Mouse (Mus musculus): ENCODE measurements around the gene Gli2. TPM values are rescaled to one million over a fixed set of nuclear protein-coding genes. Genes with fewer than 3 reads are reported as not detected.

Gene Gli2
- polyA plus RNA-seq, 1 experiment from 2014 or later = 1.7 TPM

DNA sequence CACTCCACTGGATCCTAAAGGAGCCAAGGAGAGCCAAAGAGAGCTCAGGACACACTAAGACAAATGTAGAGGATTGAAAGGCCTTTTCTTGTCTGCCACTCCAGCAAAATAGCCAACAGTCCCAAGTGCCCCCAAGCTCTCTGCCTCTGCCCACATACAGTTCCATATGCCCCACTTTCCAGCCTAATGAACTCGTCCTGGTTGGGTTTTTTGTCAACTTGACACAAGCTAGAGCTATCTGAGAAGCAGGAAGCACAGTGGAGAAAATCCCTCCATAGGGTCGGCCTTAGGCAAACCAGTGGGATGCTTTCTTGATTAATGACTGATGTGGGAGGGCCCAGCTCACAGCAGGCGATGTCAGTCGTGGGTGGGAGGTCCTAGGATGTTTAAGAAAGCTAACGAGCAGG lies 70.6 kb downstream of the Gli2 start:
- no peak overlapping the region for H3K4me3 ChIP-seq
- peaks cover 60% of the 10 kb centered on the region for H3K4me1 ChIP-seq (replicated peaks)
- WGBS = 2% methylated on average over 5 of the region's 5 CpGs
- H3K27ac ChIP-seq = peak overlapping the region; percentile 78
- no peaks in the 10 kb centered on the region for H3K36me3 ChIP-seq
- H3K27me3 ChIP-seq = 0 out of 2 replicates have a peak, but pooled peaks cover 2% of the 10 kb centered on the region
- H3K4me2 ChIP-seq = no peak overlapping the region
- peak; percentile 25 for ATAC-seq (ENCODE audit: low FRiP score)
- H3K9ac ChIP-seq = no peak overlapping the region
- no peaks in the 10 kb centered on the region for H3K9me3 ChIP-seq

DNA sequence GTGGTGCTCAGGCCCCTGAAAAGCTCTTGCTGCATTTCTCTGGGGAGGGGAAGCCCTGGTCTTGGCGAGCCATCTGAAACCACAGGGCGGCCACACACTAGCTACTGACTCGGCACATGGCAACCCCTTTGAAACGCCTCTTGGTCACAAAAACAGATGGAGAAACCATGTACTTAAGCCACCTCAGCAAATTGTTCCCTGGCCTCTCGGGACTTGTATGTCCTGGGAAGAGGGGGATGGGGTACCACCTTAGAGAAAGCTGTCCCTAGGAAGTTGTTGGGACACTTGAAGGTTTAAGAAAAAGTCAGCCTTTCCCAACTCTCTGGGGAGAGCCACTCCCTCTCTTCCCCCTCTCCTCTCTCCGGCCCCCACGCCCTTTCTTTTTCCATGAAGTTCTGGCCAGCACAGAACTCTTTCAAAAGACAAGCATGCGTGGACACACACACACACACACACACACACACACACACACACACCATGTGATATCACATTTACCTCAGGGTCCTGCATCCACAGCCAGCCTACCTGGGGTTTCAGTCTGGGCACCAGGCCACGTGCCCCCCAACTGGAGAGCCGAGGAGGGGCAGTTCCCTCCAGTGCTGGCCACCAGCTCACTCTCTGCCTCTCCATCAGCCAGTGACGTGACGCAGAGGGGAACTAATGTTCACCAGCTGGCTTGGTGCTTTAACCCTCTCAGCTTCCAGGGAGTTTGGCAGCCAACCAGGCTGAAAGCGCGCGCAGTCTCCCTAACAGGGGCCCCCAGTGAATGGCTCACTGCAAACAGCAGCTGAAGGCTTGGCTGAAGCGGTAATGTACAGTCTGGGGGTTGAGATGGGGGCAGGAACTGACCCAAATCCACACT lies 71.2 kb downstream of the Gli2 start:
- H3K9me3 ChIP-seq = no peaks in the 10 kb centered on the region

DNA sequence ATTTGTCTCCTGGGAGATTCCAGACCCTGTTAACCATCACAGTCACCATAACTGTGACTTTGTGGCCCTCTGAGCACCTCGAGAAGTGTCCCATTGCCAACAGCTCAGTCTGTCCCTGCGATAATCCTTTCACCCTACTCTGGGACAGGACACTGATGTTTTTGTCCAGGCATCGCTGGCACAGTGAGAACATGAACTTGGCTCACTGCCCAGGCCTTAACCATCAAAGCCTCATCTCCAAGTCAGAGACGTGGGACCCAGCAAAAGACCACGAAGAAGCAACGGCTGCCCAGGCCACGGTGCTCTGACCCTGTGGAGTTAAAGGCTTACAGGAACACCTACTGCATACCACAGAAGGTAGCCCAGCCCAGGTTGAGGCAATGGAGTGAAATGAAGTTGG lies 72.8 kb downstream of the Gli2 start:
- H3K9ac ChIP-seq = no peak overlapping the region
- WGBS = 45% methylated on average over 7 of the region's 7 CpGs
- H3K27me3 ChIP-seq = 0 out of 2 replicates have a peak, but pooled peaks cover 2% of the 10 kb centered on the region
- no peak overlapping the region for H3K4me3 ChIP-seq
- ATAC-seq (ENCODE audit: low FRiP score) = no peak
- H3K36me3 ChIP-seq = no peaks in the 10 kb centered on the region
- H3K4me1 ChIP-seq (replicated peaks) = peaks cover 58% of the 10 kb centered on the region
- no peak overlapping the region for H3K4me2 ChIP-seq
- H3K9me3 ChIP-seq = no peaks in the 10 kb centered on the region
- no peak overlapping the region for H3K27ac ChIP-seq

More for the DNA sequence above, 71.2 kb downstream of the Gli2 start:
- H3K9ac ChIP-seq = no peak overlapping the region
- H3K36me3 ChIP-seq = no peaks in the 10 kb centered on the region
- H3K4me3 ChIP-seq = no peak overlapping the region
- peak overlapping the region; percentile 78 for H3K27ac ChIP-seq
- peaks cover 55% of the 10 kb centered on the region for H3K4me1 ChIP-seq (replicated peaks)
- peak; percentile 87 for ATAC-seq (ENCODE audit: low FRiP score)
- H3K4me2 ChIP-seq = no peak overlapping the region; the same call in 1 of the 2 replicates
- 16% methylated on average over 16 of the region's 16 CpGs for WGBS
- H3K27me3 ChIP-seq = 0 out of 2 replicates have a peak, but pooled peaks cover 2% of the 10 kb centered on the region

DNA sequence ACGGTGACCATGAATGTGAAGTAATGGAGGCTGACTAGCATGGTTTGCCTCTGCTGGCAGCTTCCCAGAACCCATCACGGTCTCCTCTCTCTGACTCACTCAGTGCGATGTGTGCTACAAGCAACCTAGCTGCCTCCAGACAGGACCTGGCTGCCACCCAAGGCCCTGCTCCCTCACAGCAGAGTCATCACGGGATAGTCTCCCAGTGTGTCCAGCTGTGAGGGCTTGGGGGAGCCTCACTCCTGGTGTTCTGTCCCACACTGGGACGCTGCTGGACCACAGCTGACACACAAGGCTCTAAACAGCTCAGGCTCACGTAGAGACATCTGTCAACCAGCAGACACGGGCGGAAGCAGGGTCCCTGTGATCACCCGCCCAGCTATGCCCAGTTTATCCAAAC lies 76.8 kb downstream of the Gli2 start:
- H3K9me3 ChIP-seq = no peaks in the 10 kb centered on the region; the same call in 1 of the 2 replicates
- no peak overlapping the region for H3K9ac ChIP-seq
- no peak overlapping the region for H3K4me3 ChIP-seq
- H3K36me3 ChIP-seq = no peaks in the 10 kb centered on the region
- H3K4me1 ChIP-seq (replicated peaks) = peaks cover 28% of the 10 kb centered on the region
- H3K27ac ChIP-seq = no peak overlapping the region
- H3K4me2 ChIP-seq = no peak overlapping the region
- no peaks in the 10 kb centered on the region for H3K27me3 ChIP-seq
- WGBS = 59% methylated on average over 9 of the region's 9 CpGs
- no peak; the same call in 1 of the 2 replicates for ATAC-seq (ENCODE audit: low FRiP score)

DNA sequence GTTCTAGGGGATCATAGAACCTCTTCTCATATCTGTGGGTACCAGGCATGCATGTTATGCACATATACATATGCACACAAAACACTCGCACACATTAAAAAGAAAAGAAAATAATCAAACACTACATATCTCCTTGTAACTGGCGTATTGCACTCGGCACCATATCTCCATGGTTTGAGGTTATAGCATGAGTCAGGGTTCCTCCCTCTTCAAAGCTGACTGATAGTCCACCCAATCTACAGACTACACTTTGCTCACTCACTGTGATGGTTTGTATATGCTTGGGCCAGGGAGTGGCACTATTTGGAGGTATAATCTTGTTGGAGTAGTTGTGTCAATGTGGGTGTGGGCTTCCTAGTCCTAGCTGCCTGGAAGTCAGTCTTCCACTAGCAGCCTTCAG lies 78.0 kb downstream of the Gli2 start:
- 95% methylated on average over 3 of the region's 3 CpGs for WGBS

DNA sequence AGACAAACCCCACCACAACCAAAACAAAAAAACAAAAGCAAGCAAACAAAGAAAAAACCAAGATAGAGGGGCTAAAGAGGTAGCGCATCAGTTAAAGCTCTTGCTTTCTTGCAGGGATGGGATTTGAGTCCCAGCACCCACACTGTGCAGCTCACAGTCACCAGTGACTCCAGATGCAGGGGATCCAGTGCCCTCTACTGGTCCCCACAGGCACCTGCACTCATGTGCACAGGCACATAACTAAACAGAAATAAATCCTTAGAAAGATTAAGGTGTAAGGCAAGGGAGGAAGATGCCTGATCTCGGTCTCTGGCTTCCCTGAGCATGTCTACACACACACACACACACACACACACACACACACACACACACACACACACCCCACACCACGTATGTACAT lies 83.4 kb downstream of the Gli2 start:
- H3K4me2 ChIP-seq = no peak overlapping the region
- no peak for ATAC-seq (ENCODE audit: low FRiP score)
- WGBS = 99% methylated on average over 3 of the region's 3 CpGs

More for the DNA sequence above, 78.0 kb downstream of the Gli2 start:
- no peaks in the 10 kb centered on the region; the same call in 1 of the 2 replicates for H3K9me3 ChIP-seq
- H3K4me1 ChIP-seq (replicated peaks) = peaks cover 16% of the 10 kb centered on the region
- H3K36me3 ChIP-seq = no peaks in the 10 kb centered on the region
- H3K27ac ChIP-seq = no peak overlapping the region
- no peak overlapping the region for H3K4me3 ChIP-seq
- no peak overlapping the region for H3K9ac ChIP-seq
- no peak for ATAC-seq (ENCODE audit: low FRiP score)
- no peak overlapping the region for H3K4me2 ChIP-seq
- H3K27me3 ChIP-seq = no peaks in the 10 kb centered on the region

DNA sequence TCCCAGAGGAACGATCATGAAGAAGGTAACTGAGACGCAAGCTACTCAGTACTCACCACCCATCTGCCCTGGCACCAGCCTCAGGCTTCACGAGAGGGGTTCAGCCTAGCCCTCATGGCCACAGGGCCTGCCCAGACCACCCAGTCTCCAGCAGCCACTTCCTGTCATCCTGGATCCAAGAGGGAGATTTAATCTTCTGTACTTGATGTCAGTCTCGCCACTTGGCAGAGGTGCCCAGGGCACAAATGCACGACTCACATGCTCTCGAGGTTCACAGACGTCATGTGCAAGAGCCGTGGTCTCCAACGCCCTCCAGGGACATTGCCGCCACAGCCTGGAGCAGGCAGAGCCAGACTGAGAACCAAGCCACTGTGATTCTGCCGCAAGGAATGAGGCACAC lies 84.0 kb downstream of the Gli2 start:
- WGBS = 75% methylated on average over 11 of the region's 11 CpGs
- no peak overlapping the region for H3K4me3 ChIP-seq
- 0 out of 2 replicates have a peak, but pooled peaks have one; percentile 2 for ATAC-seq (ENCODE audit: low FRiP score)
- H3K4me2 ChIP-seq = no peak overlapping the region
- no peak overlapping the region for H3K9ac ChIP-seq
- H3K27ac ChIP-seq = no peak overlapping the region
- H3K36me3 ChIP-seq = no peaks in the 10 kb centered on the region
- no peaks in the 10 kb centered on the region; the same call in 1 of the 2 replicates for H3K9me3 ChIP-seq
- H3K4me1 ChIP-seq (replicated peaks) = 0 out of 2 replicates have a peak, but pooled peaks cover 4% of the 10 kb centered on the region
- H3K27me3 ChIP-seq = no peaks in the 10 kb centered on the region

More for the DNA sequence above, 83.4 kb downstream of the Gli2 start:
- Histone ChIP-seq H3K4me3 (no peak overlapping the region), H3K27me3 (no peaks in the 10 kb centered on the region), H3K36me3 (no peaks in the 10 kb centered on the region), H3K27ac (no peak overlapping the region), H3K4me1 (replicated peaks) (0 out of 2 replicates have a peak, but pooled peaks cover 4% of the 10 kb centered on the region), H3K9me3 (no peaks in the 10 kb centered on the region; the same call in 1 of the 2 replicates), H3K9ac (no peak overlapping the region)

DNA sequence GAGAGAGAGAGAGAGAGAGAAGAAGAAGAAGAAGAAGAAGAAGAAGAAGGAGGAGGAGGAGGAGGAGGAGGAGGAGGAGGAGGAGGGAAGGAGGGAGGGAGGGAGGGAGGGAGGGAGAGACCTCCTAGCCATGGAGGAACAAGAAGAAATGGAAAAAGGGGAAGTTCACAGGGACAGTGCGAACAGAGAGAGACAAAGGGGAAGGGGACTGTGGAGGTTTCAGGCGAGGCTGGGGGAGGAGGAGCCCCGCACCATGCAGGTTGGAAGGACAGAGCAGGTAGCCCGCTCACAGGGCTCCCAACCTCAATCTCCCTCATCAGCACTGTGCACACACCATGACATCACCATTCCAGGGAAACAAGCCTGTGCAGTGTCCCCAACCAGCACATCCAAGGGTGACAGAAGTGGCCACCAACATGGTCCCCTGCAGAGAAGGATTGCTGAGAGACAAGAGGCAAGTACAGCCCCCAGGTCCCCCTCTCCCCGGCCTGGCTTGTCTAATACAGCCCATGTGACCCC lies 84.7 kb downstream of the Gli2 start:
- WGBS = 80% methylated on average over 5 of the region's 5 CpGs
- Histone ChIP-seq H3K27ac (no peak overlapping the region), H3K9ac (no peak overlapping the region), H3K4me1 (replicated peaks) (0 out of 2 replicates have a peak, but pooled peaks cover 4% of the 10 kb centered on the region), H3K4me2 (no peak overlapping the region), H3K27me3 (no peaks in the 10 kb centered on the region), H3K36me3 (no peaks in the 10 kb centered on the region), H3K4me3 (no peak overlapping the region), H3K9me3 (no peaks in the 10 kb centered on the region; the same call in 1 of the 2 replicates)
- ATAC-seq (ENCODE audit: low FRiP score) = peak; percentile 61

DNA sequence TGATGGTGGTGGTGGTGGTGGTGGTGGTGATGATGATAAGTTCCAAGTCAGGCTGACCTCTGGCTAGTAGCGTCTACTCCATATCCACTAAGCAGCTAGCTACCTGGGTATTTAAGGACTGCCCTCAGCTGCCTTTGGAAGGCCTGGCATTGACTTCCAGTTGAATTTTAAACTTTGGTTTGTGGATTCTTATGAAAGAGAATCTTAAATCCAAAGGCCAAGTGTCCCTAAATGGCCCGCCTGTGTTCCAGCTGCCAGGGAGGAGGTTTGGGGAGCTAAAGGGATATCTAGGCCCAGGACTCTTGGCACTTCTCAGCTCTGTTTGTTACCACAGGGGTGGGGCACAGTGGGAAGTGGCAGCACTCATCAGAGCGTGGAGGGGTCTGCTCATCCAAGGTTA lies 85.4 kb downstream of the Gli2 start:
- no peak for ATAC-seq (ENCODE audit: low FRiP score)
- Histone ChIP-seq H3K4me2 (no peak overlapping the region), H3K27ac (no peak overlapping the region), H3K36me3 (no peaks in the 10 kb centered on the region), H3K4me1 (replicated peaks) (0 out of 2 replicates have a peak, but pooled peaks cover 4% of the 10 kb centered on the region), H3K9me3 (no peaks in the 10 kb centered on the region; the same call in 1 of the 2 replicates), H3K27me3 (no peaks in the 10 kb centered on the region), H3K4me3 (no peak overlapping the region), H3K9ac (no peak overlapping the region)
- 92% methylated on average over 3 of the region's 3 CpGs for WGBS

DNA sequence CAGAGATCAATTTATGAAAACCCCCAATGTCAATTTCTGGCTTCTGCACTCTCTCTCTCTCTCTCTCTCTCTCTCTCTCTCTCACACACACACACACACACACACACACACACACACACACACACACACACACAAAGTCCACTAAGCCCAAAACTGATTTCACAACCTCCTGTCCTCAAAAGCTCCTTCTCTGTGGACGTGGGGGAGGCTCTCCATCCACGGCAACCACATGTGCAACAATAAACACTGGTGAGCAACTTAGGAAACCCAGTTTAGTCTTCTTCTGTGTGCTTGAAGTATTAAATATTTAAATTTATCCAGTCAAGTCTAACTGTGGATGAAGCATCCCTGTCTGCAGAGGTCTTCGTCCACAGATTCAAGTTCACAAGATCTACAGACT lies 86.1 kb downstream of the Gli2 start:
- H3K4me2 ChIP-seq = no peak overlapping the region
- H3K27ac ChIP-seq = no peak overlapping the region
- 87% methylated on average over 3 of the region's 3 CpGs for WGBS
- H3K36me3 ChIP-seq = no peaks in the 10 kb centered on the region
- no peak overlapping the region for H3K9ac ChIP-seq
- no peak overlapping the region for H3K4me3 ChIP-seq
- no peaks in the 10 kb centered on the region for H3K27me3 ChIP-seq
- H3K4me1 ChIP-seq (replicated peaks) = 0 out of 2 replicates have a peak, but pooled peaks cover 4% of the 10 kb centered on the region
- H3K9me3 ChIP-seq = no peaks in the 10 kb centered on the region
- ATAC-seq (ENCODE audit: low FRiP score) = no peak

DNA sequence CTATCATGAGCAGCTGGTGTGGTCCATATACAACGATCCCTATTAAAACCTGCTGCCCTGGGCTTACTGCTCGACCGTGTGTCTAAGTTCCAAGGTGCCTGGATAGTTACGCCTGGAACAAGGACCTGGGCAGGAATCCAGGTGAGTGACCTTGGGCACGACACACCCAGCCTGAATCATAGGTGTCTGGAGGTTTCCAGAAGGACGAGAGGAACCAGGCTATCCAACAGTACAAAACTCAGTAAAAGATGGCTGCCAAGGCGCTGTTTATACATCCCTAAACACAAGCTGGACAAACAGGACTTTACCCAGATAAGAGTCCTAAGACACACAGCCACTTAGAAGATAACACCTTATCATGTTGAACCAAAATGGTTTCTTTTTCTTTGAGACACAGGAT lies 94.8 kb downstream of the Gli2 start:
- WGBS = 87% methylated on average over 7 of the region's 7 CpGs
- Histone ChIP-seq H3K27me3 (no peaks in the 10 kb centered on the region), H3K27ac (no peak overlapping the region), H3K36me3 (no peaks in the 10 kb centered on the region), H3K9ac (no peak overlapping the region), H3K4me2 (no peak overlapping the region), H3K4me3 (no peak overlapping the region), H3K9me3 (no peaks in the 10 kb centered on the region), H3K4me1 (replicated peaks) (peaks cover 26% of the 10 kb centered on the region)
- ATAC-seq (ENCODE audit: low FRiP score) = no peak

DNA sequence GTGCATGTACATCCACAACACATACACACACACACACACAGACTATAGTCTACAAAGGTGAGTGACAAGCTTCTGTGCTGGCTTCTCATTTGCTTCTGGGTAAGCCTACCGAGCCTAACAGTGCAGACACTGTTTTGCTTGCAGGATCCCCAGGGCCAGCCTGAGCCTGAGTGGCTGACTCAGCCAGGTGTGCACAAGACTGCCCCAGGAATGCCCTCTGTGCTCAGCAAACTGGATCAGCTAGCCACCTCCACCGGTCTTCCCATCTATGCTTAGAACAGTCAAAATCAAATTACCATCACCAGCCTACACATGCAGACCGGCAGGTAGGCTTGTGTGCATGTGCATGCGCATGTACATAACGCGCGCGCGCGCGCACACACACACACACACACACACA lies 97.6 kb downstream of the Gli2 start:
- no peak overlapping the region for H3K9ac ChIP-seq
- ATAC-seq (ENCODE audit: low FRiP score) = no peak
- WGBS = 92% methylated on average over 11 of the region's 11 CpGs
- no peaks in the 10 kb centered on the region for H3K9me3 ChIP-seq
- no peak overlapping the region for H3K4me3 ChIP-seq
- H3K27ac ChIP-seq = no peak overlapping the region
- no peaks in the 10 kb centered on the region for H3K27me3 ChIP-seq
- H3K4me1 ChIP-seq (replicated peaks) = peaks cover 26% of the 10 kb centered on the region
- H3K36me3 ChIP-seq = no peaks in the 10 kb centered on the region
- H3K4me2 ChIP-seq = no peak overlapping the region

Data from hindbrain, embryonic 13.5 days (tissue).